Mouse (Mus musculus) megakaryocyte, adult 5-6 weeks (primary cell): ENCODE measurements at regions not wholly inside any gene's neighbourhood (a gene's known extent, or its start where the extent isn't known, plus 50 kb on each side); places are given as distances from the start of the nearest gene placed in this dataset.

Experiments used
- ATAC-seq: 2 replicates; pipeline ENCODE4 v1.8.0; 2016; ENCODE audit warnings: mild to moderate bottlenecking, inconsistent platforms; ENCODE audit not compliant: poor library complexity, severe bottlenecking

DNA sequence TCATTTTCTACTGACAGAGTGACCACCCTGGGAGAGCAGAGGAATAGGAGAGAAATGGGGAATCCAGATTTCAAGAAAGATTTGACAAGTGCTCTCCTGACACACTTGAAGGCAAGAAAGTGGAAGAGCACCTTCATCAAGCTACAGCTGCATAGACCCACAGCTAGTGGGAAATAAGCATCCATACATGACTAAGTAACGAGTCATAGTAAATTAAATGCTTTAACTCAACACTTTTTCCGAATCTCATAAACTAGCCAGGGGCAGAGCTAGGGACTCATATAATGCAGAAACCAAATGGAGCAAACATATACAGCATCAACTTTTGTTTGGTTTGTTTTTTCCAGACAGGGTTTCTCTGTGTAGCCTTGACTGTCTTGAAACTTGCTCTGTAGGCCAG is 383.2 kb upstream of the Gm10306 start:
- no peak for ATAC-seq

DNA sequence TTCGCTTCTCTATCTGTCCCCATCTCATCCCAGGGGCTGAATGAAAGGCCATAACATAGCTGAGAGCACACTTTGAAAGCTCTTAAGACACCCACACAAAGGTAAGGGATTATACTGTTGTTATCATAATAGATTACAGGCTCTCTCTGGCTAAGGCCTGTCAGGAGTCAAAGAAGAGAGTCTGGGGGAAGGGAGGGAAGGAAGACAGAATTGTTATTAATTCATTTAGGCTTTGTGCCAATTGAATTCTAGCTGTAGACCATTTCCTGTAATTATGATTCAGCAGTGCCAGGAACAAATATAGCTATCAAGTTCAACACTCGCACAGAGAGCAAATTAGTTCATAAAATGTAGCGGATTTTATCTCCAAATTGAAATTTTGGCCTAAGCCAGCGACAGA is 369.3 kb upstream of the Gm10306 start:
- no peak for ATAC-seq

DNA sequence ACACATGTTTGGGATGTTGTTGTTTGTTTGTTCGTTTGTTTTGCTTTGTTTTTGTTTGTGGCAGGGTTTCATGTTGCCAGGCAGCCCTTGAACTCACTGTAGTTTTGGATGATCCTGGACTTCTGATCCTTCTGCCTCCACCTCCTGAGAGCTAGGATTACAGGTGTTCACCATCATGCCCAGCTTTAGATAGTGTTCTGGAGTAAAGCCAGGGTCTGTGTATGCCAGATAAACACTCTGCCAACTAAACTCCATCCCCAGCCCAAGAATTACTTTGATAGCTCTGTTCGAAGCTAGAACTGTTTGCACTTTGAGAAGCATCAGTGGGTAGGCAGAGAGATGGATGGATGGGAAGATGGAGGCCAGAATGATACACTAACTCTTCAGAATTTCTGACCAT is 368.0 kb upstream of the Gm10306 start:
- ATAC-seq: no peak

DNA sequence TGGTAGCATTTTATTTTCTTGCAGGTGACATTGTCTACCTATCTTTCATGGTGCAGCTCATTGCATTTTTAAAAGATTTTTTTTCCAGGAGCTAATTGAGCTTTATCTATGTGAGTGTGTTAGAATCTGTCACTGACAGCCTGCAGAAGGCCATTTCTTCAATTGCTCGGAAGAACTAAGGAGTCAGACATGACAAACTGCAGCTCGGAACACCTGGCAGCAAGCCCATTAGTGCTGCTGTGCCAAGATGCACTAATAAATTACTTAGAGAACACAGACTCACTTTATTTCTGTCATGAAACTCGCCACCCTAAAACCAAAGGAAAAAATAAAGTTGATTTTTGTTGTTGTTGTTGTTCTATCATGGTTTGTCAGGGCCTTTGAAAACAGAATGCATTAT is 367.5 kb upstream of the Gm10306 start:
- ATAC-seq: no peak

DNA sequence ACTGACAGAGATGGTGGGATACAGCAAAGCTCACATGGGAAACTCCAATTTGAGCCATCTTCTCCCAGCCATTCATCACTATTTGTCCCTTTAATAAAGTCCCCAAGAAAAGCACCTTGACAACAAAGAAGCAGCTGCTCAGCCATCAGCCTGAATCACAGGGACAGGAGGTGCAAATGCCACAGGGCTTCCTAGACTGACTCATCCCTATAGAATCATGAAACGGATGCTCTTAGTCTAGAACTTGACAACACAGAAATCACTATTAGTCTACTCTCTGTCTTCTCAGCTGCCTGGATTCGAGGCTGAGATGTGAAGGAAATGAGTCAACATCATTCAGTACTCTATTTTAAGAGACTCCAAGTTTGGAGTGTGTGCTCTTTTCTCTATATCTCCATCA is 365.4 kb upstream of the Gm10306 start:
- ATAC-seq: no peak

DNA sequence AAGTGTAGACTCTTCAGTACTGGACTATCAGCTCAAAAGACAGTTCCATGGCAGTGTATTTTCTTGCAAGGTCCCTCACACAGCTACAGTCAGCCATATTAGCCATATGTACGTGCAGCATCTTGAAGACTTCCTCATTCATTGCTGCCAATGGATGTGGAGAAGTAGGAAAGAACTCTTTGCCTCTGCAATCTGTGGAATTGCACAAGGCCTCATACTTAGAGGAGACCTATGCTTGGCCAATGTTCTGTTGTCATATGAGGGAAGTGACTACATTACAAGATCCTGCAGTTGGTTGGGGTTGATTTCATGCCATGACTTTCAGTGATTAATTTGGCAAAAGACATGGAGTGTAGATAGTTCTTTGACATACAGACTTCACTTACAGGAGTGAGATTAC is 340.1 kb upstream of the Gm10306 start:
- no peak for ATAC-seq

DNA sequence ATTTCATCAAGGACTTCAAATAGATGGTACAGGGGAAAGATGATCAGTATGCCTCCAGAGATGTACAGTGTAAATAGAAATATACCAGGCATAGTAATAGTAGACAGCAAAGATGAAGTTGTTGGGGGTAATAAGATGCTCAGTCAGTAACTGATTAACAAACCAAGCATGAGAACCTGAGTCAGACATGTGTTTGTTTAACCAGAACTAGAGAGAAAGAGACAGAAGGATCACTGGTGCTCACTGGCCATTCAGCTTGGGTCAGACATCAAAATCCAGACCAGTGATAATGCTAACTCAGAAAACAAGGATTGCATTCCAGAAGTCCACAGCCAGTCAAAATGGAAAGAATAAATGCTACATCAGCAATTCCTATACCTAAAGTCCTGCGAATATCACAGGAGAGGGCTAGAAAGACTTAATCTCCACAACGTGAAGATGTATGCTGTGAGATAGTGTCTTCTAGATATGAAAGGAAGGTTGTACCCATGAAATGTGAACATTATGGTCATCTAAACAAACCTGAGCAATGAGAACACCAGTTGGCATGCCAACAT is 320.6 kb upstream of the Gm10306 start:
- no peak for ATAC-seq

DNA sequence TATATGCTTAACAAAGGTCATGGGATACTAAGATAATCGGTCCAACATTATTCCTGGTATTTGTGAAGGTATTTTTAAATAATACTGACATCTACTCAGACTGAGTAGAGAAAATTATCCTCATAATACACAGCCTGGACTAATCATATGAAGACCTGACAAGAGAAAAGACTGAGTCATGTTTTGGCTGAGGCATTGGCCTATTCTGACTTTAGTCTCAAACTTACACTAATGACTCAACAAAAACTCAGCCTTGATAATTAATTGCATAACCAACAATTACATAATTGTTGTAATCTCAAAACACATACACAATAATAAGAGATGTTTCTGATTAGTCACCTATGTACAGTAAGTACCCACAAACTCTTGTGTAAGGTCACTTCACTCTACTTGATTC is 300.3 kb upstream of the Gm10306 start:
- no peak for ATAC-seq

DNA sequence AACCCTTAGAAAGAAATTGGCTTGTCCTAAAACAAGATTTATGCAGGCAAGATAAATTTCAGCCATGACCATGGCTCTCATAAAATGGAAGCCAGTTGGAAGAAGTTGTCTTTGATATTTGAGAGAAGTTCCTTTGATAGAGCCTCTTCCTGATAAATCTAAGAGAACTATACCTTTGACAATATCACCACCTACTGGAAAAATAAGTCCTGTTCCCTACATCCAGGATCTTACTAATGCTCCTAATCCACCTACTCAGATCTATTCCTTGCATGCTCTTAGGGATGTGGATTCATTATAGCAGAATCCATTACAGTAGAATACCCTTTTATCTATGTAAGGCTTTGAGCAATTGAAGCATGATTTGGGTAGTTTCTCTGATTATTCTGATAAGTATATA is 295.2 kb upstream of the Gm10306 start:
- ATAC-seq: no peak

DNA sequence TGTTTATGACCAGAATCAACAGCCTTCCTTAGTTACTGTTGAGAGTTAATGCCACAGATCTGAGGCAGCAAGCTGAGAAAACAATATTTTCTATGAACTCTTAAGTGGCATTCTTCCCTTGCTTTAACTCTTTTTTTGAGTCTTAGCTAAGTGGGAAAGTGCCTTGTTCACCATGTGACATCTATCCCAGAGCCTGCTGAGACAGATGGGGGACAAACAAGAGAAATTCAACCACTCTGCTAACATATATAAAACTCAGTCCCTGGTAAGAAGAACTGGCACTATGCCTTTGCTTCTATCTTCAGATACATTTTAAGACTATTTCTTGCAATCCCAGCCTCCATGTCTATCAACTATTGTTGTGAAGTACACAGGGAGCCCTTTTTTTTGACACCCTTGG is 274.6 kb upstream of the Gm10306 start:
- no peak for ATAC-seq

DNA sequence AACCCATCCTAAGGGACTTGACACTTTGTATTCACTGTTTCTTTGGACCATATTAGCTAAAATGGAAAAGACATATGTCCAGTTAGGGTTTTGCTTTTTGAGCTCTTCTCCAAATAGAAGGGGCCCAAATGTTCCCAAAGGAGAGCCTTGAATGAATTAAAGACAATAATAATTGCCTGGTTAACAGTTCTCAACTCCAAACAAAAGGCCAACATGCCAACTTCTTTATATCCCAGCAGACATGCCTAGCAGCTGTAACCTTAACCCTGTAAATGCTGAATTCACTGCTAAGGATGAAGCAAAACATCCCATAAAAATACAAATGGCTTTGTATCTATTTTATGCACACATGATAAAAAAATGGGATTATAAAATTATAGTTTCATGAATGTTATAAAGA is 264.2 kb upstream of the Gm10306 start:
- no peak for ATAC-seq

DNA sequence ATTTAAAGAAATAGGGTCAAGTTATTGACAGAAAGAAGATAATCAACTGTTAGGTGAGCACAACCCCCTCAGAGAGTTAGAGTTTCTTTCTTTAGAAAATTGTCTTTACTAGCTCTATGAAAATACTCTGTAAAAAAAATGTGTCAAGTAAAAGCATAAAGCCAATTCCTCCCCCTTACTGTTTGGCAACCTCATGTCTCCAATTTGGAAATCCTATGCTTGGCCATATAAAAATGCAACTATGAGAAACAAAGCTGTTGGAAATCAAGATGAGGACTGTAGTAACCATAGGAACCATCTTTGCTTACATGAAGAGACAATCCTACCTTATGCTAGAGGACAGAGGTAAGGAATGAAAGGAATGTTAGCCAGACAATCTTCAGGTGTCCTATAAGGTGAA is 239.0 kb upstream of the Gm10306 start:
- ATAC-seq: no peak

DNA sequence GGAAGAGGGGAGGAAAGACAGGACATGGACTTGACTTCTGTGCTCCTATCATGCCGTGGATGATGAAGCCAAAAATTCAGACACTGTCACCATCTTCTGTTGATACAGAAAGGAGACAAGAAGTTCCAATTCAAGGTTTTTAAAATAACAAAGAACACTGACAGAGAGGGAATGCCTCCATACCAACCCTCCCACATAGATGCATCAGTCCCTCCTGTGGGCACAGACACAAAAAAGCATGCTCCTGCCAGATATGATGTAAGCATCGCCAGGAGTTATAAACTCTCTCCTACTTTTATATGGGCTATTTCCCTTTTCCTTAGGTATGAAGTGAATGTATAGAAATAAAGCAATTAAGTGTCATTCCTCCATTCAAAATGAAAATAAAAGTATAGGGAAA is 229.6 kb upstream of the Gm10306 start:
- ATAC-seq: no peak

DNA sequence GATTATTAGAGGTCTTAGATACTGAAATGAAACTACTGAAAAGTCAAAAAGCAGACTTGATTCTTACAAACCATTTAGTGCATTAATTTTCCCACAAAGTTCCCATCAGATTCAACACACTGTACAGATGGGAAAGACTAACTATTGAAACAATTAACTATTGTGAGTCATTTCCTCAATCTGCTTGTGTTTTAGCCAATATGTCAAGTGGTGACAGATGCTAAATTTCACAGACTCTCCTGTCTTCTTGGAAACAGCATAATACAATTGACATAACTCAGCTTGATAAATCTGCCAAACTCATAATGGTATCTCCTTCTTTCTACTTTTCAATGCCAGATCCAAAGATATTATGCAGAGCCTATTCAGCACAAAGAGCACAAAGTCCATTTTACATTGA is 213.0 kb upstream of the Gm10306 start:
- ATAC-seq: no peak

DNA sequence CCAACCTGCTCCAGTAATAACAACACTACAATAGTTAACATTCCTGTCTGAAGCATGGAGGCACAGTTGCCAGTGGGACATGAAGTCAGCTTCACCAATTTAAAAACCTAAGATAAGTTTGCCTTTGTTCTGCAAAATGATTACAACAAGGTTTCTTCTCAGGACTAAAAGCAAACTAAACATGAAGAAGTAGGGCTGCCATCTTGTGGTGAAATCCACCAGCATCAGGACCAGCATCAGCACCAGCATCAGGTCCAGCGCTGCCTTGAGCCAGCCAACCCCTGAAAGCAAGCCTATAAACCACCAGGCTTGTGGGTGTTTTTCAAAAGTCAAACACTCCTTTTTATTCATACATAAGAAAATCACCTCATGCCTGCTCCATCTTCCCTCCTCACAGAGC is 207.1 kb upstream of the Gm10306 start:
- ATAC-seq: no peak

DNA sequence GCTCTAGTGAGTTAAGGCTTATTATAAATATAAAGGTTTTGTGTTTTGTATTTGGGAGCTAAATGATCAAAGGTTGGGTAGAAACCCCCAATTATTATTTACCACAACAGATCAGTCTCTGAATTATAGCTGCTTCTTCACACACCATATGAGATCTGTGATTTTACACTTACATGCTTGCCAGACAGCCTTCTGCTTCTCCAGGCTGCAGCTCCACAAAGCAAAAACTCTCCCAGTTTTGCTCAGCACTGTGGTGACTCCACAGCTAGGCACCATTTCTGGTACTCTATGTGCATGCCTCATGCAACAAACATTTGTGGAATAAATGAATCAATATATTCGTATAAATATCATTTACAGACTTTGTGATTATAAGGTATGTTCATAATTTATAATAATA is 199.4 kb upstream of the Gm10306 start:
- ATAC-seq: no peak

DNA sequence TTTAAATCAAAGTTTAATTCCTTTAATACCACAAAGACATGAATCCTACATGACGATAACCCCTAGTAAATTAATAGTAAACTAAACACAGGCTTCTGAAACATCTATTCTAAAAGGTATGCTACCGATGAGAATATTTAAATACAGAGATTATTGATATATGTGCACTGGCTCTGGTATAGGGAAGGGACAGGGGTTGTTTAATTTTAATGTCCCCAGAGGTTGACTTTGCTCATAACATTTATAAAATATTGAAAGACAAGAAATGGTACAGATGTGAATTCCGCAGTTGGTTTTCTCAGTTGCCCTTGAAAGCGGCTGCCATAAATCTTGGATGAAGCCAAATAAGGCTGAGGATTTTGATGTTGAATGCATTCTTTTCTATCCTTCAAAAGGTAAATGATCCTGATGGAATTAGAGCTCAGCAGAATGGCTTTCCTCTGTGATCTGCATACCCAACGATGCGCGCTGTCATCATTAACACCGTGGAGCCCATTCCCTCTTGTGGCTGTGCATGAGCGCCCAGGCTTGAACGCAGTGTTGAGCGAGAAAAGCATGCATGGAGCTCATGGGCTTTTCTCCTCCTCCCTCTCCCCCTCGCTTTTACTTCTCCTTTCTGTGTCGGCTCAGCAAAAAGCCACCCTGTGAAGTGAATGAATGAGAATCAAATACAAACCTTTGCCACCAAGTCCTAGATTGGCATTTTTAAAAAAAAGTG is 195.4 kb upstream of the Gm10306 start:
- ATAC-seq: no peak

DNA sequence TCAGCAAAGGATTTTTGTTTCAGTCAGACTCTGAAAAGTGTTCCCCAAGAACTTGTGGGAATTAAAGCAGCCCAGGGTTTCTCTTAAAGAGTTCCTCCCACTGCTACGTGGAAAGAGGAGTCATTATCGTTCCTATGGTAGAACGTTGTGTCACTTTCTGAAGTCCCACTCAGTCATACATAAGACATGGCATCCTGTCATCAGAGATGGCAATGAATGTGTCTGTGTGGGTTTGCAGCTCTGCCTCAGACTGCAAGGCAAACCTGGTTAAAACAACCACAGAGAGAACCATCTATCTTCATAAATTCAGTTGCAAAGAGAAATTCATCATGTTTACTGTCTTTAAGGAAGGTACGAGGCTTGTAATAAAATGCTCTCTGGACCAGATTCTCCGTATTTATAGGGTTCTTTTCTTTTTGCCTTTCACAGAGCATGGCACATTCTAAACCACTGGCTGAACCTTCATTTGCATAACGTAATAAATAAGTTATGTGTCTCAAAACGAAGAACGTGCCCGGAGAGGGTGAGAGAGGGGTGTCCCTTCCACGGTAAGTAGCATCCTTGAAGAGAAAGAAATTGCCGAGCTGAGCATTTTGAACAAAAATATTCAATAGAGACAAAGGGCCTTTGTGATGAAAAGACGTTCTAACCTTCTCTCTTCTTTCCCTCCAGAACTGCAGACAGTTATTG is 194.7 kb upstream of the Gm10306 start:
- ATAC-seq: no peak

DNA sequence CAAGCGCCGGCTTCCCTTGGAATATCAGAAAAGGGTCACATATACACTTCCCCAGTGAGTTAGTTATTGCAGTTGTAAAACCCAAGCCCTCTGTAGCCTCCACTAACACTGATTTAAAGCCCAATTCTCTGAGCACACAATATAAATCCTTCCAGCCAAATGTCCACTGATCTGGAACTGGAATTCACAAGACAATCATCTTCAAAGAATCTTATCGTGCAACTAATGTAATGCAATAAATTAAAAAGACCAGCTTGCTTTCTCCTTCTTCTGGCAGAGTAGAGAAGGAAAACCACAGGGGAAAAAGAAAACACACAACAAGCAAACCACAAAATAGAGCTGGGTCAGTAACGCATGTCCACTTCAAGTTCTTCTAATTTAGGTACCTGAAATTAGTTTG is 191.0 kb upstream of the Gm10306 start:
- ATAC-seq: no peak

DNA sequence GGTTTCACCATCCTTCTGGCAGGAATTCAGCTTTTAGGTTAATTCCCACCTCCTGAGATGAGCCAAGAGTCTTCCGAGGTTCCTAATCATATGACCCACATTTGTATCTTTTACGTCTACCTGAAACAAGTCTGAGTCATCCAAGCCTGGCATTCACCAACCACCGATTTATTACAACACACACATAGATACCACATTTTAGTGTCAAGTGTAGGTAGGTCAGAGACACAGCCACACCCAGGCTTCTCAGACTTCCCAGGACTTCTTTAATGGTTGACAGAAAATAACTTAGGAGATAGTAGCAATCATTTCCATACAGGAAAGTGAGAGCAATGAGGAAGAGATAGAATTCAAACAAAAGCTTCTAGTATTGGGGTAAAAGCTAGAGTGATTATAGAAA is 189.2 kb upstream of the Gm10306 start:
- ATAC-seq: no peak

DNA sequence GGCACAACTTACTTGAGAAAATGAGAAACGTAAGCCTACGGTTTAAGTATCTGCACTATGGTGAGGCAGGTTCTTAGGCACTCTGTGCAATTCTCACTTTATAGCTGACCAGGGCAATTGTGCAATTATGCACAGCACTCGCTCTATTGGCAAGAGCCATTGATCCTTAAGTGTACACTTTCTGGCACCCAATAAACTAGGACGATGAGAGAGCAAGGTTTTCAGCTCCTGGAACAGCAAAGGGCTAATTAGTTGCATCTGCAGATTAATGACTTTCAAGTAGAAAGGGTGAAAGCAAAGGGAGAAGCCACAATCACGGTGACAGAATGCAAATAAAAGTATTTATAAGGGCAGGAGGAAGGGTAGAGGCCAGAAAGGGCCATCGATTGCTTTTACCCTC is 185.4 kb upstream of the Gm10306 start:
- ATAC-seq: no peak

DNA sequence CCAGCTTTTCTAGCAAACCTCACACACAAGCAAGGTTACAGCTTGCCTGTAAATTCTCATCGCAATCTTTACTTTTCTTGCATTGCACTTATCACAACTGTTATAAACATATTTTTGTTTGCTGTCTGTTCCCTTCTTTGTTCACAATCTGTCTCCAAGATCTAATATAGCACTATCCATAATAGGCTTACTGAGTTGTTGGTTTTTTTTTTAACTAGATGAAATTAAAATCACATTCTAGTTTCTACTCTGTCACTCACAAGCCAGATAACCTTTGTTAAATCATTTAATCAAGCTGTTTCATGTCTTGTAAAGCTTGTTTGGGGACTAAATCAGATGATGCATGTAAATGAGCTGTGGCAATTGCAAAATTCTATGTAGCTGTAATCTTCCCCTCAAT is 180.1 kb upstream of the Gm10306 start:
- ATAC-seq: no peak

DNA sequence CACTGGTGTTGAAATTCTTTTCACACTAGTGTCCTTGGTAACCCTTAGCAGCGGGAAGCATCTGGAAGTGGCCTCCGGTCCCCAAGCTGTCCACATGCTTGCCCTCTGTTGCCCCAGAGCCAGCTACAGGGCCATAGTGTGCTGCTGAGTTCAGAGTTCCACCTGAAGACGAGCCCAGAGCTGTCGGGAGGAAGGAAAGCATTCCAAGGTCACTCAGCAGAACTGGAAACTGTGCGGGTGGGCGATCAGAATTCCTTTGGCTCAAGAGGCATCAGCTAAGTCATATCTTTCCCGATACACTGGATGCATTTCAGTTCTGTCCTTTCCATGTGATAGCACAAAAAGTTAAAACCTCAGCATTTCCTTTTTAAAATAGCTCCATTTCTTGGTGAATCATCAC is 170.6 kb upstream of the Gm10306 start:
- ATAC-seq: no peak
